Mouse (Mus musculus) stomach, embryonic 16.5 days (tissue): ENCODE data around the gene Iqsec1. TPM values are rescaled to one million over a fixed set of nuclear protein-coding genes. Genes with fewer than 3 reads are reported as not detected.
A peak's percentile ranks its signal among the peaks of the same experiment; 100 is the strongest.
"Not testable (repeated sequence)": the region's sequence is repeated elsewhere in the genome, so short reads cannot be mapped to it uniquely, and the experiment has no call there.

Source experiments
- ATAC-seq: fragments of 200-750 bp; cut with Nextera tagmentation; 2 replicates; pipeline ENCODE4 v1.8.0; 2017; ENCODE audit warnings: moderate number of reproducible peaks, moderate TSS enrichment; ENCODE audit not compliant: insufficient read depth, low FRiP score
- H3K27ac ChIP-seq: fragments of 300-500 bp; sonication (generic); 2 replicates; pipeline ENCODE4 v1.5.1; 2014; ENCODE audit warnings: low read length
- H3K27me3 ChIP-seq: fragments of 300-500 bp; sonication (generic); 2 replicates; pipeline ENCODE4 v1.6.1; 2014; ENCODE audit warnings: low read length, control low read depth, mixed read lengths; ENCODE audit not compliant: control insufficient read depth, insufficient read depth
- H3K36me3 ChIP-seq: fragments of 300-500 bp; sonication (generic); 2 replicates; pipeline ENCODE4 v1.6.1; 2014; ENCODE audit warnings: low read length; ENCODE audit not compliant: control insufficient read depth, insufficient read depth
- H3K4me1 ChIP-seq: fragments of 300-500 bp; sonication (generic); 2 replicates; pipeline ENCODE4 v1.6.1; 2014; ENCODE audit warnings: low read length, control low read depth, mixed read lengths; ENCODE audit not compliant: control insufficient read depth, insufficient read depth
- H3K4me2 ChIP-seq: fragments of 300-500 bp; sonication (generic); 2 replicates; pipeline ENCODE4 v1.6.1; 2014; ENCODE audit warnings: low read depth, low read length, mixed read lengths
- H3K4me3 ChIP-seq: fragments of 300-500 bp; sonication (generic); replicated peaks from 2 replicates; pipeline ENCODE4 v1.5.1; 2014; ENCODE audit warnings: mild to moderate bottlenecking, low read length
- H3K9ac ChIP-seq: fragments of 300-500 bp; sonication (generic); 2 replicates; pipeline ENCODE4 v1.6.1; 2014; ENCODE audit warnings: low read length
- H3K9me3 ChIP-seq: fragments of 300-500 bp; sonication (generic); replicated peaks from 2 replicates; pipeline ENCODE4 v1.6.1; 2016; ENCODE audit warnings: low read length, control low read depth; ENCODE audit not compliant: control insufficient read depth
- WGBS: fragments of 180-500 bp; shearing (Covaris S2); extraction: QIAGEN DNeasy Blood & Tissue Kit; methylation state at CpG from one replicate; pipeline ENCODE4 v1.1.7; 2014; 5-methylcytosine and 5-hydroxymethylcytosine counted together
- polyA plus RNA-seq: library from polyadenylated mRNA; unstranded; fragments of >200 nt; fragmentation: Nextera tagmentation; extraction: Ambion mirVana; gene quantifications from 2 replicates; pipeline ENCODE4 v1.2.1, GENCODE M21; 2015

Gene Iqsec1
- polyA plus RNA-seq, 1 experiment from 2014 or later = 8.3 TPM

DNA sequence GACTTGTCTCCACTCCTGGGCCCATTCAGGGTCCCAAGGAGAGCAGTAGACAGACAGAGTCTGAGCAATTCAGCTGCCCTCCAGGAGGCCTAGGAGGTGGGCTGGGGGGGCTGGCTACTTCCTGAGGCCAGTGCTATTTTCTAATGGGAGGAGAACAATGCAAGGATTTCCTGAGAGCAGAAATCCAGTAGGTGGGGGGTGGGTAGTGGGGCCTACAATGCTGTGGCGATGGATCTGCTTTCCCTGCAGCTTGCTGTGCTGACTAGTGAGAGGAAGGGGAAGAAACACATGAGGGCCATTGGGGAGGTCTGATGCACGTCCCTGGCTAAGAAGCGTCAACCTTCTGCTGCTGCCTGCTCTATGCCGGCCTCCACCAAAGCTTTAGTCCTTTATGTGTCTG lies 309.7 kb downstream of the Iqsec1 start:
- Histone ChIP-seq H3K4me2 (no peak overlapping the region), H3K9ac (no peak overlapping the region), H3K27me3 (no peaks in the 10 kb centered on the region), H3K4me3 (no peak overlapping the region), H3K27ac (peak overlapping the region; percentile 26; the same call in 1 of the 2 replicates), H3K36me3 (peaks cover 30% of the 10 kb centered on the region), H3K9me3 (no peaks in the 10 kb centered on the region), H3K4me1 (no peaks in the 10 kb centered on the region)
- 77% methylated on average over 4 of the region's 4 CpGs for WGBS
- no peak for ATAC-seq

DNA sequence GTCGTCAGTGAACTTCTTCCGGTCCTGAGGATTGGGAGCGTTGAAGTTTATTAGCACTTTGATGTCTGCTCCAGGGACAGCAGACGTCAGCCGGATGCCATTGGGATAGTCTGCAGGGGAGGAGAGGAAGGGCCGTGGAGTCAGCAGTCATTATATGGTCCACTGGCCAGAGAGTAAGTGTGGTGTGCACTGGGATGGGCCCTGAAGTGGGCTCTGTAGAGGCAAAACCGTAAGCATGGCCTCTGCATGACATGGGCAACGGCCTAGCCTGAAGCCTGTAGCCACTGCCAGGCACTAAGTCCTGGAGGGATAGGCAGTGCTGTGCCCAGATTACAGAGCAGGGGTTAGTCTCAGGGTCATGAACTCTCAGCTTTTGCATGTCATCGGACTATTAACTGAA lies 319.8 kb downstream of the Iqsec1 start:
- Histone ChIP-seq H3K9ac (no peak overlapping the region), H3K27ac (no peak overlapping the region), H3K27me3 (no peaks in the 10 kb centered on the region), H3K4me1 (no peaks in the 10 kb centered on the region), H3K4me3 (no peak overlapping the region), H3K9me3 (no peaks in the 10 kb centered on the region), H3K4me2 (no peak overlapping the region), H3K36me3 (peaks cover 30% of the 10 kb centered on the region)
- no peak for ATAC-seq
- WGBS = 89% methylated on average over 9 of the region's 9 CpGs

DNA sequence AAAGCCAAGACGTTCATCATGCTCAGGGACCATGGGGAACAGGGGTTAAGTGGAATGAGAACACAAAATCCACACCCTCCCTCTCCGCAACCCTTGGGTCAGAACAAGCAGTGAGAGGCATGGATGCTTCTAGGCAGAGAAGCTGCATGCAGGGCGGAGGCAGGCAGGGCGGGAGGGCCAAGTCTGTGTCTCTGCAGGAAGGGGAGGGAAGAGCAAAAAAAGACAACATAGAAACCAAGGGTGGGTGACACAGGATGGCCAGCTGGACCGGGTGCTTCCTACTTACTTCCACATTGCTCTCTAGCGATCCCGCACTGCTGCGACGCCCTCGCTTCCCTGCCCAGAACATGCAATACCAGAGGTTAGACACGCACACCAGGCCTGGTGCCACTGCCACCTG lies 324.7 kb downstream of the Iqsec1 start:
- Histone ChIP-seq H3K36me3 (peaks cover 19% of the 10 kb centered on the region), H3K9ac (no peak overlapping the region), H3K27ac (0 out of 2 replicates have a peak overlapping the region, but pooled peaks have one; percentile 49), H3K27me3 (no peaks in the 10 kb centered on the region), H3K4me3 (no peak overlapping the region), H3K9me3 (no peaks in the 10 kb centered on the region), H3K4me2 (no peak overlapping the region), H3K4me1 (no peaks in the 10 kb centered on the region)
- peak; percentile 30; the same call in 1 of the 2 replicates for ATAC-seq
- 81% methylated on average over 11 of the region's 11 CpGs for WGBS

DNA sequence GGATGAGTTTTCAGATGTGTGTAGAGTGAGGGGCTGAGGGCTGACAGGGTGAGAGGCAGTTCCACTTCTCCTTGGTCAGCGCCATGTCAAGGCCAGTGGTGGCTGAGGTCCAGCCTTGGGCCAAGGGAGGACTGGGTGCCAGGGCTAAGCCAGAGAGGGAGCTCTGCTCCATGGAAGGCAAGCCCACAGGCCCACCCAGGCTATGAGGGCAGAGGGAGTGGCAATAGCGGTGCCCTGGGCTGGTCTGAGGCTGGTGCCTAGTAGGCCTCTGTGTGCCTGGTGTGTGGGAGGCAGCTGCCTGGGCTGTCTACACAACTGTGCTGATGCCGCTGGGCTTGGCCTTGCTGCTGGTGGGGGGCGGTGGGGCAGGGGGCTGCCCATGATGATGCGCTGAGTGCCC lies 326.3 kb downstream of the Iqsec1 start:
- no peak overlapping the region for H3K4me2 ChIP-seq
- H3K9ac ChIP-seq = no peak overlapping the region
- no peaks in the 10 kb centered on the region for H3K4me1 ChIP-seq
- ATAC-seq = no peak
- 99% methylated on average over 5 of the region's 5 CpGs for WGBS
- peaks cover 7% of the 10 kb centered on the region for H3K36me3 ChIP-seq
- H3K27ac ChIP-seq = no peak overlapping the region
- no peaks in the 10 kb centered on the region for H3K9me3 ChIP-seq
- no peak overlapping the region for H3K4me3 ChIP-seq
- no peaks in the 10 kb centered on the region for H3K27me3 ChIP-seq

DNA sequence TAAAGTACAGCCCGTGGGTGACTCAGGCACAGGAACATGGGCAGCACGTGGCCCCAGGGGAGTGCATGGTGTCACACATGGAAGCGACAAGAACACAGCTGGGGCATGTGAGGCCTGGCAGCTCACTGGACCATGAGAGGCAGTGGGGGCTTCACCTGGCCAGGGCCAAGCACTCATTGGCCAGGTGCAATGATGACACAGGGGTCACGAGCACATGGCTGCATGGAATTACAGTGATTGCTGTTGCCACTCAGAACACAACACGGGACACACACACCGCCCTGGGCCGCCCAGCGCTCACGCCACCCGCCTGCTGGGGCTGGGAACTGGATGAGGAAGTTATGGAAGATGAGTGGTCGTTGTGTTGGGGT lies 327.5 kb downstream of the Iqsec1 start:
- no peak for ATAC-seq
- Histone ChIP-seq H3K4me2 (no peak overlapping the region), H3K4me1 (no peaks in the 10 kb centered on the region), H3K27ac (no peak overlapping the region), H3K9ac (no peak overlapping the region), H3K9me3 (no peaks in the 10 kb centered on the region), H3K36me3 (peaks cover under 1% of the 10 kb centered on the region; the same call in 1 of the 2 replicates), H3K4me3 (no peak overlapping the region), H3K27me3 (no peaks in the 10 kb centered on the region)
- WGBS = 88% methylated on average over 11 of the region's 11 CpGs

DNA sequence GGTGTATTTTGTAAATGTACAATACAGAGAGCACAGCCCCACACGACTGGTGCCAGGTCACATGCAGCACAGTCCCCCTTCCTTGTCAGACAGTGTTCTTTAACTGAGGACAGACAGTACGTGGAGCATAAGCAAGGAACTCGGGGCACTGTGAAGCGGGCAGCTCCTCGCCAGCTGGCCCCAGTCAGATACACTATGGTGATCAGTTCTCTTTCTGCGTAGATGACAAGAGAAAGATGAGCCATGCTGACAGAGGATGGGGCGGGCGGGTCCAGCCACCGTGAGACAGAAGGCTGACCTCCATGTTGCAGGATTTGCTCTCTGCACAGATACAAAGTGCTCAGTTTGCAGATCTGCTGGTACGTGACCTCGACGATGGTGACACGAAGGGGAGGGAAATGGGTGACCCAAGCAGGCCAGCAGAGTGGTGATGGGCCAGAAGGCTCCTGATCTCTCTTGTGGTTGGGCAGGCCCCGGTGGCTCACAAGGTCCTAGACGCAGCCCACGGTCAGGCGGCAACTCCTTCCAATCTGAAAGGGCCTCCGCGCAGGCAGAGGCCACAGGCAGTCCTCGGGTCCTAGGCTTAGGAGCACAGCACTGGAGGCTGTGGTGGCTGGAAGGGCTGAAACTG lies 328.0 kb downstream of the Iqsec1 start:
- Histone ChIP-seq H3K36me3 (no peaks in the 10 kb centered on the region; the same call in 1 of the 2 replicates), H3K4me2 (no peak overlapping the region), H3K4me3 (no peak overlapping the region), H3K9me3 (no peaks in the 10 kb centered on the region), H3K27me3 (no peaks in the 10 kb centered on the region), H3K4me1 (no peaks in the 10 kb centered on the region), H3K9ac (no peak overlapping the region), H3K27ac (no peak overlapping the region)
- WGBS = 83% methylated on average over 20 of the region's 20 CpGs
- ATAC-seq = no peak

DNA sequence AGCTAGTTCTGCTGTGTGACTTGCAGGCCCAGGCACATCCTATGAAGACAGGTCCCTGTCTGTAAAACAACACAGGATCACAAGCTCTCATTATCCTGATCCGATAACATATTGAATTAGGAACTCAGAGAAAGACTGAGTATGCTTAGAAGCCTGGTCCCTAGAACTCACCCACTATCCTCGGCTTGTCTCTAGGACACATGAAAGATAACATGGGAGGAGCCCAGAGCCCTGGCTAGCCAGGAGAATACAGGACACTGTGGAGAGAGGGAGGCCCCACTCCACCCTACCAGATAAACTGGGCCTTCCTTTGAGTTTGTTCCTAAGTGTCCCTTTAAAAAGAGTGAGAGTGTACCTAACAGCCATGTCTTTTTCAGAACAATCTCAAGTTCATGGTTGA lies 328.6 kb downstream of the Iqsec1 start:
- ATAC-seq = no peak
- WGBS = 54% methylated on average over 2 of the region's 2 CpGs
- H3K4me1 ChIP-seq = no peaks in the 10 kb centered on the region

DNA sequence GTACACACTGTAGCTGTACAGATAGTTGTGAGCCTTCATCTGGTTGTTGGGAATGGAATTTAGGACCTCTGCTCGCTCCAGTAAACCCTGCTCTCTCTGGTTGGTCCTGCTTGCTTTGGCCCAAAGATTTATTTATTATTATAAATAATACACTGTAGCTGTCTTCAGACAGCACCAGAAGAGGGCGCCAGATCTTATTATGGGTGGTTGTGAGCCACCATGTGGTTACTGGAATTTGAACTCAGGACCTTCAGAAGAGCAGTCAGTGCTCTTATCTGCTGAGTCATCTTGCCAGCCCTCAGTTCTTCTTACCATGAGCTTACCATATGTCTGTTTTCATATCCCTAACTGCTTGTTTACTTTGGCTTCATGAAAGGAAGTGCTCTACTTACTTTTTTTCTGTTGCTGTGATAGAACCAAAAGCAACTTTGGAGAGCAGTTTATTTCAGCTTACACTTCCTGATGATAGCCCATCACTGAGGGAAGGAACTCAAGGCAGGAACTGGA lies 332.1 kb downstream of the Iqsec1 start:
- H3K27me3 ChIP-seq, H3K27ac ChIP-seq, H3K9me3 ChIP-seq, H3K36me3 ChIP-seq, H3K4me2 ChIP-seq, H3K4me3 ChIP-seq, H3K9ac ChIP-seq, ATAC-seq, H3K4me1 ChIP-seq: not testable (repeated sequence)
- 63% methylated on average over 2 of the region's 2 CpGs for WGBS

More for the DNA sequence above, 328.6 kb downstream of the Iqsec1 start:
- Histone ChIP-seq H3K36me3 (no peaks in the 10 kb centered on the region; the same call in 1 of the 2 replicates), H3K27ac (no peak overlapping the region), H3K9me3 (no peaks in the 10 kb centered on the region), H3K27me3 (no peaks in the 10 kb centered on the region), H3K9ac (no peak overlapping the region), H3K4me3 (no peak overlapping the region), H3K4me2 (no peak overlapping the region)

DNA sequence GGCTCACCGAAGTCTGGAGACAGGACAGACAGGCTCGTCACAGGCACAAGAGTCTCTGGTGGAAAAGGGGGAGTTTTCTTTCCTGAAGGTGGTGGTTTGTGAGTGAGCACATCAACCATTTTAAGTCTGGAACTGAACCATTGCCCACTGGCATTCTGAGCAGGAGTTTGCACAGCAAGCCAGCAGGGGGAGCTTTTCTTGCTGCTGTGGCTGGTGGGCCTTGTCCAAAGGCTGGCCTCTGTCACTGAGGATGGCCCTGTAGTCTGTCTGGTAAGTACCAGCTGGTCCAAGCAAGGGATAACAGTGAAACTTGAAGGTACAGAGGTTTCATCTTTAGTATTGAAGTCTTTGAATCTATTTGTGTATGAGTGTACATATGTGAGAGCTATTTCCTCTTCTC lies 334.7 kb downstream of the Iqsec1 start:
- 0 out of 2 replicates have a peak, but pooled peaks cover 6% of the 10 kb centered on the region for H3K9me3 ChIP-seq
- peak; percentile 24; the same call in 1 of the 2 replicates for ATAC-seq
- H3K4me2 ChIP-seq = no peak overlapping the region
- no peak overlapping the region for H3K9ac ChIP-seq
- no peaks in the 10 kb centered on the region for H3K4me1 ChIP-seq
- 31% methylated on average over 2 of the region's 2 CpGs for WGBS
- H3K27ac ChIP-seq = no peak overlapping the region
- no peaks in the 10 kb centered on the region for H3K27me3 ChIP-seq
- H3K4me3 ChIP-seq = no peak overlapping the region
- no peaks in the 10 kb centered on the region for H3K36me3 ChIP-seq
